Mouse (Mus musculus) thymus, adult 2 months (tissue): Measurements from ENCODE around the gene Cs. TPM values are rescaled to one million over a fixed set of nuclear protein-coding genes. Genes with fewer than 3 reads are reported as not detected.

ENCODE experiments used
- DNase-seq: peaks from one replicate; pipeline ENCODE4 v3.0.0; 2021
- H3K27ac ChIP-seq: fragments of 200-500 bp; 2 replicates; pipeline ENCODE4 v1.5.1; 2012; ENCODE audit warnings: low read length, control low read depth; ENCODE audit not compliant: control insufficient read depth, insufficient read depth
- H3K27me3 ChIP-seq: fragments of 200-500 bp; 2 replicates; pipeline ENCODE4 v1.6.1; 2012; ENCODE audit warnings: mild to moderate bottlenecking, low read length, moderate library complexity, mixed read lengths; ENCODE audit not compliant: control insufficient read depth, insufficient read depth
- H3K36me3 ChIP-seq: fragments of 200-500 bp; 2 replicates; pipeline ENCODE4 v1.6.1; 2012; ENCODE audit warnings: mild to moderate bottlenecking, low read length, moderate library complexity; ENCODE audit not compliant: control insufficient read depth, insufficient read depth
- H3K4me1 ChIP-seq: fragments of 200-500 bp; replicated peaks from 2 replicates; pipeline ENCODE4 v1.6.1; 2012; ENCODE audit warnings: low read length; ENCODE audit not compliant: control insufficient read depth, insufficient read depth
- H3K4me3 ChIP-seq: fragments of 200-500 bp; 2 replicates; pipeline ENCODE4 v1.5.1; 2012; ENCODE audit warnings: mild to moderate bottlenecking, low read length, control low read depth, moderate library complexity; ENCODE audit not compliant: control insufficient read depth, insufficient read depth
- CTCF ChIP-seq: fragments of 200-500 bp; IDR thresholded peaks from 2 replicates; pipeline ENCODE4 v1.5.1; 2012; ENCODE audit warnings: mild to moderate bottlenecking, control low read depth, low read length, moderate library complexity, borderline replicate concordance; ENCODE audit not compliant: control insufficient read depth, poor library complexity, insufficient read depth; ENCODE audit errors: extremely low read depth
- POLR2A ChIP-seq: fragments of 200-500 bp; IDR thresholded peaks from 2 replicates; pipeline ENCODE4 v1.6.1; 2012; ENCODE audit warnings: mild to moderate bottlenecking, low read length, control low read depth, moderate library complexity; ENCODE audit not compliant: control insufficient read depth, poor library complexity, insufficient read depth; ENCODE audit errors: extremely low read depth
- WGBS: fragments of 180-500 bp; shearing (Covaris S2); methylation state at CpG from one replicate; pipeline ENCODE4 v1.1.7; 2018; 5-methylcytosine and 5-hydroxymethylcytosine counted together
- polyA plus RNA-seq: library from polyadenylated mRNA; depleted of rRNA; stranded (reverse); fragments of >200 nt; gene quantifications from 2 replicates; pipeline ENCODE4 v1.2.3, GENCODE M21; 2012

The Cs gene
- polyA plus RNA-seq, 1 experiment = 225 TPM

- H3K27ac ChIP-seq = no peak overlapping the region
- no peaks in the 10 kb centered on the region for H3K27me3 ChIP-seq
- TF ChIP-seq POLR2A (no peak), CTCF (no peak)
- H3K4me3 ChIP-seq = no peak overlapping the region
- peak; percentile 86 for DNase-seq
- under 1% methylated on average over 4 of the region's 4 CpGs for WGBS
- no peaks in the 10 kb centered on the region for H3K36me3 ChIP-seq
- no peaks in the 10 kb centered on the region for H3K4me1 ChIP-seq
Measured at GRCm38 (mm10) chr10:128335582-128335981, 2.0 kb upstream of the Cs start.

GRCm38 (mm10) chr10:128336195-128336594, 1.3 kb upstream of the Cs start:
- no peak for TF ChIP-seq POLR2A
- TF ChIP-seq CTCF = no peak
- no peak for DNase-seq
- no peaks in the 10 kb centered on the region for H3K4me1 ChIP-seq
- no peaks in the 10 kb centered on the region for H3K27me3 ChIP-seq
- H3K36me3 ChIP-seq = no peaks in the 10 kb centered on the region
- no peak overlapping the region for H3K4me3 ChIP-seq
- 98% methylated on average over 3 of the region's 3 CpGs for WGBS
- no peak overlapping the region for H3K27ac ChIP-seq

- Histone ChIP-seq H3K4me1 (no peaks in the 10 kb centered on the region), H3K4me3 (no peak overlapping the region), H3K27me3 (no peaks in the 10 kb centered on the region), H3K27ac (no peak overlapping the region), H3K36me3 (no peaks in the 10 kb centered on the region)
- DNase-seq = no peak
- TF ChIP-seq POLR2A (no peak), CTCF (no peak)
- WGBS = 84% methylated on average over 3 of the region's 3 CpGs
Measured at GRCm38 (mm10) chr10:128336597-128336996, 937 bp upstream of the Cs start.

GRCm38 (mm10) chr10:128338415-128338814, 881 bp downstream of the Cs start:
- no peak for TF ChIP-seq CTCF
- no peak for DNase-seq
- no peak overlapping the region for H3K27ac ChIP-seq
- H3K36me3 ChIP-seq = no peaks in the 10 kb centered on the region
- H3K4me3 ChIP-seq = peak overlapping the region; percentile 73
- H3K27me3 ChIP-seq = no peaks in the 10 kb centered on the region
- no peaks in the 10 kb centered on the region for H3K4me1 ChIP-seq
- 5% methylated on average over 5 of the region's 5 CpGs for WGBS

- Histone ChIP-seq H3K4me3 (no peak overlapping the region), H3K27me3 (no peaks in the 10 kb centered on the region), H3K4me1 (no peaks in the 10 kb centered on the region), H3K36me3 (no peaks in the 10 kb centered on the region), H3K27ac (no peak overlapping the region)
- DNase-seq = no peak
- TF ChIP-seq POLR2A (no peak), CTCF (no peak)
- 83% methylated on average over 2 of the region's 2 CpGs for WGBS
Measured at GRCm38 (mm10) chr10:128338948-128339347, 1.4 kb downstream of the Cs start.

- TF ChIP-seq CTCF = no peak
- TF ChIP-seq POLR2A = no peak
- WGBS = 83% methylated on average over 2 of the region's 2 CpGs
Measured at GRCm38 (mm10) chr10:128340257-128340656, 2.7 kb downstream of the Cs start.

GRCm38 (mm10) chr10:128343436-128343835, 5.9 kb downstream of the Cs start:
- TF ChIP-seq POLR2A (no peak), CTCF (no peak)
- Histone ChIP-seq H3K27me3 (no peaks in the 10 kb centered on the region), H3K4me1 (peaks cover 6% of the 10 kb centered on the region), H3K36me3 (no peaks in the 10 kb centered on the region), H3K27ac (no peak overlapping the region), H3K4me3 (no peak overlapping the region)
- no peak for DNase-seq
- WGBS = 95% methylated on average over 1 of the region's 1 CpGs

More at GRCm38 (mm10) chr10:128340257-128340656, 2.7 kb downstream of the Cs start:
- Histone ChIP-seq H3K4me1 (peaks cover 6% of the 10 kb centered on the region), H3K27me3 (no peaks in the 10 kb centered on the region), H3K27ac (no peak overlapping the region), H3K4me3 (no peak overlapping the region), H3K36me3 (no peaks in the 10 kb centered on the region)
- no peak for DNase-seq
